Mouse (Mus musculus): Measurements from ENCODE around the gene 9130213A22Rik. TPM values are rescaled to one million over a fixed set of nuclear protein-coding genes. Genes with fewer than 3 reads are reported as not detected.

9130213A22Rik gene
- polyA plus RNA-seq, 1 experiment from 2014 or later = 0.41 TPM

DNA sequence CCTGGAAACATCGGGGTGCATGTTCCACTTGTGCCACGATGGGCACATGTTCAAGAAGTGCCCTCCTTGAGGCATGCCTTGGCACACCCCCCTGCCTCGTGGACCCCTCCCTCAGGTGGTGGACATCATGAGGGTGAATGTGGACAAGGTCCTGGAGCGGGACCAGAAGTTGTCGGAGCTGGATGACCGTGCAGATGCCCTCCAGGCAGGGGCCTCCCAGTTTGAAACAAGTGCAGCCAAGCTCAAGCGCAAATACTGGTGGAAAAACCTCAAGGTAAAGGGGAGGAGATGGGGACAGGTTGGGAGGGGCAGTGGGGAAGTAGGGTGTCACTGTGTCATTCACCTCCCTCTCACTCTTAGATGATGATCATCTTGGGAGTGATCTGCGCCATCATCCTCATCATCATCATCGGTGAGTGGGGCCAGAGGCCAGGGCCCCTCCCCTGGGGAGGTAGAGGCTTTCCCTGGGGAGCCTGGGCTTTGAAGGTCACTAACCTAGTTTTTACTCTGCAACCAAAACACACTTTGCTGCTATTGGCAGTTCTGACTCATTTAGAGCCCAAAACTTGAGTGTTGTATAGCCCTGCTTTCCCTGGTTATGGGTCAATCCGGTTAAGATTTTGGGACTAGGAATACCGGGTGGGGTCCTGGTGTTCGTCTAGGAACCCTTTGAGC lies 32.6 kb downstream of the 9130213A22Rik start:
- peak overlapping the region; percentile 98 for H3K27ac ChIP-seq (replicated peaks)
- peak overlapping the region; percentile 96 for H3K4me2 ChIP-seq
- no peak for ATAC-seq (ENCODE audit: extremely low read depth, insufficient number of reproducible peaks, low FRiP score, low TSS enrichment)
- peak overlapping the region; percentile 100 for H3K9ac ChIP-seq
- H3K4me1 ChIP-seq = peaks cover 73% of the 10 kb centered on the region
- 76% methylated on average over 12 of the region's 12 CpGs for WGBS
- no peaks in the 10 kb centered on the region for H3K9me3 ChIP-seq
- peaks cover 34% of the 10 kb centered on the region for H3K36me3 ChIP-seq
- no peaks in the 10 kb centered on the region for H3K27me3 ChIP-seq (replicated peaks)
- H3K4me3 ChIP-seq = peak overlapping the region; percentile 100

DNA sequence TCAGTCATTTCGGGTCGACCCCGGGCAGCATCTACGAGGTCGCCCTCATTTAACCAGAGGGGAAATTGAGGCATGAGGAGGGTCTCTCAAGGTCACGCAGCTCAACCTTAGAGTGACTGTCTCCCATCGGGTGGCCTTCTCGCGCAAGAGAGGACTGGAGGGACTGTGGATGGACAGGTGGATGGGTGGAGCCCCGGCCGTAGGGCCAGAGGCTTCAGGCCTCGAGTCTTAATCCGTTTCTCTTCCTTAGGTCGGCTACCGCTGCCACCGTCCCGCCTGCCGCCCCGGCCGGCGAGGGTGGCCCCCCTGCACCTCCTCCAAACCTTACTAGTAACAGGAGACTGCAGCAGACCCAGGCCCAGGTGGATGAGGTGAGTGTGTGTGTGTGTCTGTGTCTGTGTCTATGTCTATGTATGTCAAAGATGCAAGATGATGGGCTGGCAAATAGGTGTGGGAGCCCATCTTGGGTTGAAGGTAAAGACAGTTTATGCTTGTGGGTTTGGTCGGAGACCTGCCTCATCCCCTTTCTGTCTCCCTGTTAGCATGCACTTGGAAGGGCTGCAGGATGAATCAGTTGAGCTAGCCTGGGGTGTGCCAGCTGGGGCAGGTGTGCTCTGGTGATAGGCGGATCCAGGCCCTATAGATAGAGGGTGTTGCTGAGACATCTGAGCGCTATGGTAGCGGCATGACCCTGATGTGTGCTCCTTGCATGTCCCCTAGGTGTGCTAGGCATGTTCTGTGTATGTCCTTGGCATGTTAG lies 33.4 kb downstream of the 9130213A22Rik start:
- Histone ChIP-seq H3K9ac (peak overlapping the region; percentile 100), H3K27me3 (replicated peaks) (no peaks in the 10 kb centered on the region), H3K4me3 (peak overlapping the region; percentile 100), H3K27ac (replicated peaks) (peak overlapping the region; percentile 98), H3K36me3 (peaks cover 34% of the 10 kb centered on the region), H3K4me1 (peaks cover 67% of the 10 kb centered on the region), H3K9me3 (no peaks in the 10 kb centered on the region), H3K4me2 (peak overlapping the region; percentile 96)
- 8% methylated on average over 25 of the region's 25 CpGs for whole genome bisulfite sequencing
- ATAC-seq (ENCODE audit: extremely low read depth, insufficient number of reproducible peaks, low FRiP score, low TSS enrichment) = no peak

DNA sequence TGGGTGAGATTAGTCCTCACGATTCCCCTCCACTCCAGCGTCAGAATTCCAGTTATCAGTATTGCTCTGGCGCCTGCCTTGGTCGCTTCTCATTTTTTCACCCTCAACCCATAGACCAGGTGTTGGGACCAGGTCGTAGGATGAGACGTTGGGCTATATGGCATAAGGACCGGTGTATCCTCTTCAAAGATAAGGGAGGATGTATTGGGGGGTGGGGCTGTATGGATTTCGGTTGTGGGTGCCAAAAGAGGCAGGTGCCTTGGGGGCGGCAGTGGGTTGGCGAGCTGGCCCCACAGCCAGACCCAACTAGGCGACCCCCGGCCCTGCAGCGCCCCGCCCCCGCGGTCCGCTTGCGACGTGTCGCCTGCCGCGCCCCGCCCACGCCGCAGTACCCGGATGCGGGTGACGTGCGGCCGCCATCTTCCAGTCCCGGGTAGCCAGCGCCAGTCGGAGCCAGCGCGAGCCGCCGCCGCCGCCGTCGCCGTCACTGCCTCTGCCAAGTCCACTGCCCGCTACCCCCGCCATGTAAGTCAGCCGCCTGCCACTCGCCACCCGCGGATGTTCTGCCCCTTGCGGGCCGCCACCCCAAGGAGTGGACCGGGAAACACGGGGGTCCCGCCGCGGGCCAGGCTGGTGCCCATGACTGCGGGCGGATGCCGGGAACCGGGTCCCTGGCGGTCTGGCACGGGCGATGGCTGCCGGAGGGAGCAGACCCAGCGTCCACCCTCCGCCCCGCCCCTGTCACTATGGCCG lies 34.1 kb downstream of the 9130213A22Rik start, which contains the start of gene Vamp2:
Gene Vamp2 (plus strand): TSS at position 388 of the 753 bp plus-strand sequence.
- H3K4me2 ChIP-seq = peak within 1 kb of the TSS; percentile 96
- no peaks in the 10 kb centered on the region for H3K9me3 ChIP-seq
- H3K36me3 ChIP-seq = peaks cover 34% of the 10 kb centered on the region
- peak within 1 kb of the TSS; percentile 100 for H3K4me3 ChIP-seq
- peak within 1 kb of the TSS; percentile 98 for H3K27ac ChIP-seq (replicated peaks)
- ATAC-seq (ENCODE audit: extremely low read depth, insufficient number of reproducible peaks, low FRiP score, low TSS enrichment) = peak; percentile 76
- H3K9ac ChIP-seq = peak within 1 kb of the TSS; percentile 100
- WGBS = under 1% methylated on average over 61 of the region's 67 CpGs
- H3K4me1 ChIP-seq = peaks cover 62% of the 10 kb centered on the region
- H3K27me3 ChIP-seq (replicated peaks) = no peaks in the 10 kb centered on the region

DNA sequence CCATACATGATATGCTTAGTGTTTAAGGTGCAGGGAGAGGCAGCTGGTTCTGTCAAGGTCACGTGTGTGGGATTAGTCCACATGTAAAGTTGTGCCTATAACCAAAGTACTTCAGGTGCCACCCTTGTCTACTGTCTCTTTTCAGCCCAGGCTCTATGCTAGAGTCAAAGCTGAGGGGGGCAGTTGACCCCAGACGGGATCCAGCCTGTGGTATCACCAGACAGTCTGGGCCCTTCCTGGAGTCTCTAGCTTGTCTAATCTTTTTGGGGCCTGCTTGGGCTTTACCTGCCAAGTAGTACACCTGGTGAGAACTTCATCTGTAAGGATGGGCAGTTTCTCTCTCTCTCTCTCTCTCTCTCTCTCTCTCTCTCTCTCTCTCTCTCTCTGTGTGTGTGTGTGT lies 34.8 kb downstream of the 9130213A22Rik start:
- H3K9me3 ChIP-seq = no peaks in the 10 kb centered on the region
- H3K27me3 ChIP-seq (replicated peaks) = no peaks in the 10 kb centered on the region
- H3K36me3 ChIP-seq = peaks cover 30% of the 10 kb centered on the region
- H3K27ac ChIP-seq (replicated peaks) = peak overlapping the region; percentile 98
- peak overlapping the region; percentile 100; the same call in 1 of the 2 replicates for H3K4me3 ChIP-seq
- no peak for ATAC-seq (ENCODE audit: extremely low read depth, insufficient number of reproducible peaks, low FRiP score, low TSS enrichment)
- 54% methylated on average over 2 of the region's 2 CpGs for WGBS
- peaks cover 59% of the 10 kb centered on the region for H3K4me1 ChIP-seq
- peak overlapping the region; percentile 100; the same call in 1 of the 2 replicates for H3K9ac ChIP-seq
- H3K4me2 ChIP-seq = peak overlapping the region; percentile 96

DNA sequence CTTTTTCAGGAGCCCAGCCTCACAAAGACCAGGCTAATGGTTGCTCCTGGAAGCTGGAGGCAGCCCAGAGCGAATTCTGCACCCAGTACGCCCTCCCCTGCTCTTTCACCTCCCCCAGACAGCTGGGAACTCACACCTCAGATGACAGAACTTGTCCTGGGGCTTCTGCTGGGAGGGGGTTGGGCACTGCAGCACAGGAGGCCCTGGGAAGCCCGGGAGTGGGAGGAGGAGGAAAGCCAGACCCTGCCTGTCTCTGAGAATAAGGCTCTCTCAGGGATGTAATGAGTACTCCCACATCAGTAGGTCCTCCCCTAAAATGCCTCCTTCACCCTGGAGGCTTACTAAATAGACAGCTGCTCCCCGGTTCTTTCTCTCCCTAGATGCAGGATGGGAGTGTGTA lies 35.3 kb downstream of the 9130213A22Rik start:
- H3K9ac ChIP-seq = peak overlapping the region; percentile 59
- H3K27me3 ChIP-seq (replicated peaks) = no peaks in the 10 kb centered on the region
- ATAC-seq (ENCODE audit: extremely low read depth, insufficient number of reproducible peaks, low FRiP score, low TSS enrichment) = no peak
- WGBS = 20% methylated on average over 4 of the region's 4 CpGs
- H3K9me3 ChIP-seq = no peaks in the 10 kb centered on the region
- peak overlapping the region; percentile 98 for H3K27ac ChIP-seq (replicated peaks)
- H3K36me3 ChIP-seq = peaks cover 27% of the 10 kb centered on the region
- H3K4me3 ChIP-seq = no peak overlapping the region
- H3K4me2 ChIP-seq = no peak overlapping the region; the same call in 1 of the 2 replicates
- H3K4me1 ChIP-seq = peaks cover 54% of the 10 kb centered on the region

DNA sequence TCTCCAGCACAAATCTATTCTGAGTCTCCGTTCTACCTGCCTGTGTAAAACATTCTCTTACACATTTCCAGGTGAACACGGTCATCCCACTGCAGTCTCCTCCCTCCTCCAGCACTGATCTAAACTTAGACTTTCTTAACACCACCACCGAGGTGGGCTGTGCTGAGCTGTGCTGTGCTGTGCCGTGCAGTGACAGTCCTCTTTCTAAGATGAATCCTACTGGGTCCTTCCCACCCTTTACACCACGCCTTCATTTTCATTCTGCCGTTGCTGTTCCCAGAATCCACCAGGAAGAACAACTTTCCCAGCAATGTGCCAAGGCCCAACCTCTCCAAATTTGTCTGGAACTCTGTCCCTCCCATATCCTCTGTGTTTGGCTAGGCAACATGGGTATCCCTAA lies 36.0 kb downstream of the 9130213A22Rik start:
- peak overlapping the region; percentile 98 for H3K27ac ChIP-seq (replicated peaks)
- H3K9me3 ChIP-seq = no peaks in the 10 kb centered on the region
- no peaks in the 10 kb centered on the region for H3K27me3 ChIP-seq (replicated peaks)
- H3K36me3 ChIP-seq = peaks cover 20% of the 10 kb centered on the region
- no peak overlapping the region for H3K4me3 ChIP-seq
- peaks cover 47% of the 10 kb centered on the region for H3K4me1 ChIP-seq
- H3K4me2 ChIP-seq = no peak overlapping the region
- H3K9ac ChIP-seq = peak overlapping the region; percentile 59
- ATAC-seq (ENCODE audit: extremely low read depth, insufficient number of reproducible peaks, low FRiP score, low TSS enrichment) = no peak
- WGBS = 46% methylated on average over 6 of the region's 6 CpGs

DNA sequence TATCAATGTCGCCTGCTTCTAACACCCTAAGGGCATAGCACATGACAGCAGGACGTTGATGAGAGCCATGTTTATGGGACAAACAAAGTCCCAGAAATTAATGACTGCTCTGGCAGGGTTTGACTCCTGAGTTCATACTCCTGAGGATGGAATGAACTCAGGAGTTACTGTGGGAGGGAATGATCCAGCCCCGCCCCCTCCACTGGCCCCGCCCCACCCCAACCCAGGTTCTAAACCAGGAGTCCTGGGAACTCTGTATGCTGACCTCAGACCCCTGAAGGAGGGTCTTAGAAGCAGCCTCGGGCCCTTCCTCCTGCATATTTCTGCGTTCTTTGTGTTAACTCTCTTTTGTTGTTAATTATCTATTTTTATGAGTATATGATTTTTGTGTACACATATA lies 36.8 kb downstream of the 9130213A22Rik start:
- Histone ChIP-seq H3K4me2 (no peak overlapping the region), H3K27ac (replicated peaks) (no peak overlapping the region), H3K4me3 (no peak overlapping the region), H3K9ac (no peak overlapping the region), H3K36me3 (peaks cover 13% of the 10 kb centered on the region), H3K27me3 (replicated peaks) (no peaks in the 10 kb centered on the region), H3K9me3 (no peaks in the 10 kb centered on the region), H3K4me1 (peaks cover 39% of the 10 kb centered on the region)
- WGBS = 73% methylated on average over 6 of the region's 6 CpGs
- ATAC-seq (ENCODE audit: extremely low read depth, insufficient number of reproducible peaks, low FRiP score, low TSS enrichment) = no peak

DNA sequence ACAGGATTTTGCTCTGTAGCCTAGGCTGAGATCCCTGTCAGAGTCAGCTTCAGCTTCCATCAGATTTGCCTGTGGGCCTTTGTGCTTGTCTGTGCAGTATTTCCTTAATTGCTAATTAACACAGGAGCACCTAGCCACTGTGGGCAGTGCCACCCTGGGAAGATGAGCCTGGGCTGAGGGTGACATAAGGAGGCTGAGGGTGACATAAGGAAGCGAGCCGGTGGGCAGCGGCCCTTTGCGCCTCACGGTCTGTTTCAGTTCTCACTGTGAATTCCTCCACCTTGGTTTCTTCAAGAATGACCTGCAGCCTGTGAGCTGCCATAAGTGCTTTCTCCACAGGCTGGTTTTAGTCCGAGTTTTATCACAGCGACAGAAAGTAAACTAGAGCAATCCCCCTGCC lies 40.8 kb downstream of the 9130213A22Rik start:
- H3K4me2 ChIP-seq = no peak overlapping the region
- no peak for ATAC-seq (ENCODE audit: extremely low read depth, insufficient number of reproducible peaks, low FRiP score, low TSS enrichment)
- no peak overlapping the region for H3K4me3 ChIP-seq
- H3K27ac ChIP-seq (replicated peaks) = no peak overlapping the region
- no peak overlapping the region for H3K9ac ChIP-seq
- no peaks in the 10 kb centered on the region for H3K36me3 ChIP-seq
- 76% methylated on average over 7 of the region's 7 CpGs for WGBS
- H3K4me1 ChIP-seq = peaks cover 8% of the 10 kb centered on the region
- no peaks in the 10 kb centered on the region for H3K27me3 ChIP-seq (replicated peaks)
- no peaks in the 10 kb centered on the region for H3K9me3 ChIP-seq

DNA sequence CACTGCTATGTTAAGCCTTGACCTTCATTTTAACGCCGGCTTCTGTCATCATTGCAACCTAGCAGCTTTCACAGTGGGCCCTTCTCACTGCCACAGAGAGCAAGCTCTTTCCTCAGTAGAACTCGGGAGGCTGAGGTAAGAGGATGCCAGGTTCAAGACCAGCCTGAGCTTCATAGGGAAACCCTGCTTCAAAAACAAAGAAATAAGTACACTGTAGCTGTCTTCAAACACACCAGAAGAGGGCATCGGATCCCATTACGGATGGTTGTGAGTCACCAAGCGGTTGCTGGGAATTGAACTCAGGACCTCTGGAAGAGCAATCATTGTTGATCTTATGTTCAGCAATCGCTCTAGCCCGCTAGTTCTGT lies 41.5 kb downstream of the 9130213A22Rik start:
- Histone ChIP-seq H3K4me1 (0 out of 2 replicates have a peak, but pooled peaks cover under 1% of the 10 kb centered on the region), H3K36me3 (no peaks in the 10 kb centered on the region), H3K4me2 (no peak overlapping the region), H3K9me3 (no peaks in the 10 kb centered on the region), H3K27ac (replicated peaks) (no peak overlapping the region), H3K4me3 (no peak overlapping the region), H3K27me3 (replicated peaks) (no peaks in the 10 kb centered on the region), H3K9ac (no peak overlapping the region)
- no peak for ATAC-seq (ENCODE audit: extremely low read depth, insufficient number of reproducible peaks, low FRiP score, low TSS enrichment)
- WGBS = 85% methylated on average over 8 of the region's 8 CpGs

DNA sequence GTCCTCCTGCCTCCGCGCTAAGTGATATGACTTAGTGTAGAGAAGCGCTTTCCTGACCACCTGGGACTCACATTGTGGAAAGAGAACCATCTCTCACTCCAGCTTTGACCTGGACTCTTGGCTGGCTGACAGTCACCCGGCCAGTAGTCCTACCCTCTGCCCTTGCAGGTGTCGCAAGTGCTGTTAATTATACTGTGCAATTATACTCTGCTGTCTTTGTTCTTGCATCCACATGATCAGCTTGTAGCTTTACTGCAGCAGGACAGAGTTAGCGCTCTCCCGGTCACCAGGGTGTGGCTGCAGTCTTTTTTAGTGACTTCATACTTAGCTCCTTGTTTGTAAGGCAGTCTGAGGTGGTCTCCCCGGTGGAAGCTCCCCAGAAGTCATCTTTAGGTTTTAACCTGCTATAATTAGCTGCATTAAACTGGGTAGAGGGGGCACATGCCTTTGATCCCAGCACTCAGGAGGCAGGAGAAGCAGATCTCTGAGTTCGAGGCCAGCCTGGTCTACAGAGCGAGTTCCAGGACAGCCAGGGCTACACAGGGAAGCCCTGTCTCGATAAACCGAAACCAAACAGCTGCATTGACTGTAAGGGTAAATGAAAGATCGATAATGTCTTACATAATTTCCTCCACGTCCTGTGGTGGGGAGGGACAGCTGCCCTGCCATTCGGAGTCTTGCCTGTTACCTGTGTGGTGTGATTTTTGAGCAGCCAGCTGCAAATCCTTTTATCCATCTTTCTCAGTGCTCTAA lies 42.1 kb downstream of the 9130213A22Rik start:
- Histone ChIP-seq H3K27me3 (replicated peaks) (no peaks in the 10 kb centered on the region), H3K4me1 (no peaks in the 10 kb centered on the region), H3K36me3 (no peaks in the 10 kb centered on the region), H3K4me2 (no peak overlapping the region), H3K27ac (replicated peaks) (no peak overlapping the region), H3K9me3 (no peaks in the 10 kb centered on the region), H3K4me3 (no peak overlapping the region), H3K9ac (no peak overlapping the region)
- ATAC-seq (ENCODE audit: extremely low read depth, insufficient number of reproducible peaks, low FRiP score, low TSS enrichment) = no peak
- WGBS = 74% methylated on average over 15 of the region's 15 CpGs
